In the genomic region with DNA sequence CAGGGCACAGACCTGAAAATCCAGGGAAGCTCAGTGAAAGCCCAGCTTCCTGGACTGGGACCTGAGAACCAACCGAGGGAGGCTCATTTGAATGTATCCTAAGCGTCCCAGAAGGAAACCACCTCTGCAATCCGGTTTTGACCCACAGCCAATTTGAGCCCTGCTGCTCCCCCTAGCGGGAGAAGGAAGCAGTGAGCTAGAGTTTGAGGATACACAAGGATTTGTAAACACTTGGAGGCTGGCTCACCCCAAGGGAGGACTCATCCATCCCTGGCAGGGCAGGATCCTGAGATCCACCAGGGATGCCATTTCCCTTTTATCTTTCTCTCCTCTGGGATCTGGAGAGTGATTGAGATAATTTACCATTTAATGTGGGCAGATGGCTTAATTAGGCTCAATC, we compare ENCODE assay signal across 8 mouse cellular contexts. TPM values are rescaled to one million over a fixed set of nuclear protein-coding genes. Genes with fewer than 3 reads are reported as not detected.
DNase-seq lines count a peak whose midpoint lies in the region; ATAC-seq lines count a peak whose summit lies in the region.

No protein-coding gene starts in this region.

- intact Hi-C loops in gastrocnemius, postnatal 14 days (cut with DNase I; ENCODE audit: low total_unique reads), result no loop called here

- DNase-seq in CD4-positive, CD25-positive, alpha-beta regulatory T cell, adult 2 months (ENCODE audit: low read depth, low spot score), result peak; percentile 76
- peak; percentile 83 for DNase-seq in R1 (ENCODE audit: low read depth, low spot score)
- DNase-seq in cerebellum, adult 9-11 months, result peak; percentile 42
- peak; percentile 75 for DNase-seq in gastrocnemius, postnatal 14 days
- DNase-seq in kidney, postnatal 25 days, result peak; percentile 66 to 81
- DNase-seq in lung, postnatal 25 days (ENCODE audit: low spot score), result peak; percentile 49
- DNase-seq in right cerebral cortex, postnatal 4 days, result peak; percentile 58

- no peak for ATAC-seq in CD4-positive, CD25-positive, alpha-beta regulatory T cell, adult 4 months

RNA-seq across cellular contexts. Expression of gene Rbm15, which starts 45.9 kb away (rescaled TPM):
- polyA plus RNA-seq in CD4-positive, CD25-positive, alpha-beta regulatory T cell, adult 4 months (2017; shearing (Covaris generic)), result 10 to 100 TPM; 11.6 to 19.8 TPM
- 10 to 100 TPM; 16.9 to 18.0 TPM for total RNA-seq in gastrocnemius, postnatal 14 days (2021)
